Mouse (Mus musculus) lung, embryonic 16.5 days (tissue): ENCODE data around the gene Cfap126. TPM values are rescaled to one million over a fixed set of nuclear protein-coding genes. Genes with fewer than 3 reads are reported as not detected.

Experiments
- ATAC-seq: fragments of 200-750 bp; cut with Nextera tagmentation; 2 replicates; pipeline ENCODE4 v1.8.0; 2017; ENCODE audit warnings: low read depth, mild to moderate bottlenecking, moderate library complexity
- H3K27ac ChIP-seq: fragments of 300-500 bp; sonication (generic); 2 replicates; pipeline ENCODE4 v1.5.1; 2014; ENCODE audit warnings: mild to moderate bottlenecking, control low read depth, low read length
- H3K27me3 ChIP-seq: fragments of 300-500 bp; sonication (generic); 2 replicates; pipeline ENCODE4 v1.6.1; 2014; ENCODE audit warnings: low read depth, low read length, mixed read lengths; ENCODE audit not compliant: control insufficient read depth, insufficient read depth
- H3K36me3 ChIP-seq: fragments of 300-500 bp; sonication (generic); 2 replicates; pipeline ENCODE4 v1.6.1; 2014; ENCODE audit warnings: low read length; ENCODE audit not compliant: control insufficient read depth, insufficient read depth
- H3K4me1 ChIP-seq: fragments of 300-500 bp; sonication (generic); replicated peaks from 2 replicates; pipeline ENCODE4 v1.6.1; 2014; ENCODE audit warnings: low read length, mixed read lengths; ENCODE audit not compliant: control insufficient read depth, insufficient read depth
- H3K4me2 ChIP-seq: fragments of 300-500 bp; sonication (generic); 2 replicates; pipeline ENCODE4 v1.6.1; 2014; ENCODE audit warnings: low read depth, low read length, control low read depth
- H3K4me3 ChIP-seq: fragments of 300-500 bp; sonication (generic); 2 replicates; pipeline ENCODE4 v1.5.1; 2014; ENCODE audit warnings: mild to moderate bottlenecking, low read length, control low read depth
- H3K9ac ChIP-seq: fragments of 300-500 bp; sonication (generic); 2 replicates; pipeline ENCODE4 v1.6.1; 2014; ENCODE audit warnings: low read length, control low read depth
- H3K9me3 ChIP-seq: fragments of 300-500 bp; sonication (generic); 2 replicates; pipeline ENCODE4 v1.6.1; 2016; ENCODE audit warnings: low read length; ENCODE audit not compliant: control insufficient read depth
- WGBS: fragments of 180-500 bp; shearing (Covaris S2); extraction: QIAGEN DNeasy Blood & Tissue Kit; methylation state at CpG from one replicate; pipeline ENCODE4 v1.1.7; 2014; 5-methylcytosine and 5-hydroxymethylcytosine counted together
- polyA plus RNA-seq: library from polyadenylated mRNA; unstranded; fragments of >200 nt; fragmentation: Nextera tagmentation; extraction: Ambion mirVana; gene quantifications from 2 replicates; pipeline ENCODE4 v1.2.1, GENCODE M21; 2015

Gene Cfap126
- polyA plus RNA-seq, 1 experiment from 2014 or later: 15.7 TPM

DNA sequence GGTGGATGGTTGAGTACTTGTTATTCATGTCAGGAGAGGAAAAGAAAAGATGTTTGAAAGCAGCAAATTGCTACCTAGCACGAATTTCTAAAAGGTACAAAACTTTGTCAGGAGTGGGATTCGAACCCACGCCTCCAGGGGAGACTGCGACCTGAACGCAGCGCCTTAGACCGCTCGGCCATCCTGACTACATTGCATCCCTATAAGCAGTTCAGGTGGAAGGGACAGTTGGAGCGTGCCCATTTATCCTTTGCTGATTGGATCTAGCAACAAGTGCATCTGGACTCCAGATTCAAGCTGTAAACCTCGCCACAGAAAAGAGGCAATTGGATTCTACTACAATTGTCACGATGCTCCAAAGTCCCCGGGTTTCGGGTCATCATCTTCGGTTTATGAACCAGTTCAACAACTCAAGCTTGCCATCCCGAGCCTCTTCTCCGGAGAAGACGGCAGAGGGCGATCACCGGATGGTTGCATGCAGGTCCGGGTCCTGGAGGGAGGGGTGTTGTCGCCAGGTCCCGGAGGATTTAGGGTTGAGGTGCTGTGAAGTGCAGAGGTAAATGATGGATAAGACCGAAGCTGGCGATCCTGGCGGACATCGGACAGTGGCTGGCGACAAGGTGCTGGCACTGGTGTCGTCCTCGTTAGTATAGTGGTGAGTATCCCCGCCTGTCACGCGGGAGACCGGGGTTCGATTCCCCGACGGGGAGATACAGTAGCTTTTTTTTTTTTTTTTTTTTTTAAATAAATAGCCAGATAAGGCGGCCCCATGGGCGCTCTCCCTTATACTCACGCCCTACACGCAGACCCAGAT is 11.8 kb upstream of the Cfap126 start:
- H3K4me3 ChIP-seq: peak overlapping the region; percentile 80
- 0% methylated on average over 40 of the region's 40 CpGs for WGBS
- H3K4me2 ChIP-seq: peak overlapping the region; percentile 77
- H3K4me1 ChIP-seq: peaks cover 5% of the 10 kb centered on the region
- ATAC-seq: peak; percentile 87
- no peaks in the 10 kb centered on the region for H3K27me3 ChIP-seq
- peak overlapping the region; percentile 49 for H3K27ac ChIP-seq
- no peaks in the 10 kb centered on the region for H3K36me3 ChIP-seq
- H3K9me3 ChIP-seq: no peaks in the 10 kb centered on the region
- H3K9ac ChIP-seq: peak overlapping the region; percentile 68

DNA sequence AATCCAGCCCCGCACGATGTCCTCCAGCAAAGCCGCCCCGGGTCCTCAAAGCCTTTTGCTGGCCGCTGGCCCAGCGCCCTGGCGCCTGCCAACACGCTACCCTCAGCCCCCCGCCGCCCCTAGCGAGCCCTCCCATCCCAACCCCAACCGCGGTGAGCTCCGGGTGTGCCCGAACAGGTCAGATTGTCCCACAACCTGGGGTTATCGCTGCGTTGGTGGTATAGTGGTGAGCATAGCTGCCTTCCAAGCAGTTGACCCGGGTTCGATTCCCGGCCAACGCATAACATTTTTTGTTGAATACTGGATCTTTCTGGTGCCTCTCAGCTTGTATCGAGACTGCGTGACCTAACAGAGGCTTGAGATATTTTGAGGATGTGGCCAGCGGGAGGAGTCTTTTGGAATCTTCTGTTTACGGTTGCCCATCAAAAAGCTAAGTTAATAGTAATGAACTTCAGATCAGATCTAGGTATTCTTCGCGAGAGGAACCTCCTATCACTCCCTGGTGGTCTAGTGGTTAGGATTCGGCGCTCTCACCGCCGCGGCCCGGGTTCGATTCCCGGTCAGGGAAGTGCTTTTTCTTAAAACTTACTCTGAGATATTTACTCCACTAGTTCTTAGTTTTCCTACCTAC is 11.1 kb upstream of the Cfap126 start:
- H3K27me3 ChIP-seq: no peaks in the 10 kb centered on the region
- H3K9ac ChIP-seq: peak overlapping the region; percentile 68
- H3K4me3 ChIP-seq: peak overlapping the region; percentile 80
- H3K36me3 ChIP-seq: no peaks in the 10 kb centered on the region
- no peaks in the 10 kb centered on the region for H3K9me3 ChIP-seq
- peak overlapping the region; percentile 77 for H3K4me2 ChIP-seq
- under 1% methylated on average over 35 of the region's 35 CpGs for WGBS
- H3K27ac ChIP-seq: peak overlapping the region; percentile 49
- peak; percentile 93 for ATAC-seq
- peaks cover 4% of the 10 kb centered on the region for H3K4me1 ChIP-seq

DNA sequence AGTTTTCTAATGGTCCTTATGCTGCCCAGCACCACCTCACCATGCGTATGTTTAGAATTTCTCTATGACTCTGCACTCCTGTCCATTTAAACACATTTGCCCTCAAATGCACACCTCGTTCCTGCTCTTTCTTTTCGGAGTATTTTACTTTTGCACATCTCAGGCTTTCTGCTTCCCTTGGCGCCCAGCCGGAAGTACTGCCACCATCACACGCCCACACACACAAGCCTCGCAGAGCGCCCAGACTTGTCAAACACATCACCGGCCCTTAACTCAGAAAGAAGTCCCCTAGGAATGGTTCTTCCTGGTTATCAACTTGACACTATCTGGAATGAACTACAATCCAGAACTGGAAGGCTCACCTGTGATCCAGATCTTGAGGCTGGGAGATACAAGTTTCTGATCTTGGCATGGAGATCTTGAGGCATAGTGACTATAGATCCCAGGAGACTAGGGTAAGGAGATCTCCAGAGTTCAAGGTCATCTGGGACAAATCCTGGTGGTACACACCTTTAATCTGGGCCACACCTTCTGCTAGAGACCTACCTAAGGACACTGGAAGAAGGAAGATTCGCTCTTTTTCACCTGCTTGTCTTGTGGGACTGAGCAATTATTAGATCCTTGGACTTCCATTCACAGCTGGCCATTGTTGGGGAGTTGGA is 10.4 kb upstream of the Cfap126 start:
- peak; percentile 6; the same call in 1 of the 2 replicates for ATAC-seq
- Histone ChIP-seq H3K27ac (no peak overlapping the region), H3K4me2 (peak overlapping the region; percentile 77), H3K4me1 (peaks cover 4% of the 10 kb centered on the region), H3K9me3 (no peaks in the 10 kb centered on the region), H3K4me3 (peak overlapping the region; percentile 80), H3K27me3 (no peaks in the 10 kb centered on the region), H3K36me3 (no peaks in the 10 kb centered on the region), H3K9ac (no peak overlapping the region)
- 10% methylated on average over 10 of the region's 10 CpGs for WGBS

DNA sequence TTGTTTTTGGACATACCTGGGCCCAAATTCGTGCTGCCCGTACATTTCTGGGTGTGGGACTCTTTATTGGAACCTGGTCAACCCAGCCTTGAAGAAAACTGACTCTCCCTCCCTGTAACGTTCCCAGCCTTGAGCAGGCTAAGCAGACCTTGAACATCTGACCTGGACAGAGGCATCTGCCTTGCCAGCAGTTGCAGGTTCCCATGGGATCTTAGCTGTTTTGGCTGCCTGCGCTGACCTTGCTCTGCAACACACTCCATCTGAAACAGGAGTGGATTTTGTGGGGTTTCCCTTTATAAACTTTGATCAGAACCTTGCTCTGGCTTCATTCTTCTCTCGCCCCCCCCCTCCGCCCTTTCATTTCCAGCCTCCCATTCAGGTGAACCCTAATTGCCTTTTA is 8.5 kb upstream of the Cfap126 start:
- Histone ChIP-seq H3K27me3 (no peaks in the 10 kb centered on the region), H3K9ac (no peak overlapping the region), H3K4me1 (peaks cover 4% of the 10 kb centered on the region), H3K27ac (no peak overlapping the region), H3K36me3 (no peaks in the 10 kb centered on the region), H3K4me3 (no peak overlapping the region), H3K9me3 (no peaks in the 10 kb centered on the region), H3K4me2 (no peak overlapping the region)
- ATAC-seq: no peak
- 76% methylated on average over 6 of the region's 6 CpGs for WGBS

DNA sequence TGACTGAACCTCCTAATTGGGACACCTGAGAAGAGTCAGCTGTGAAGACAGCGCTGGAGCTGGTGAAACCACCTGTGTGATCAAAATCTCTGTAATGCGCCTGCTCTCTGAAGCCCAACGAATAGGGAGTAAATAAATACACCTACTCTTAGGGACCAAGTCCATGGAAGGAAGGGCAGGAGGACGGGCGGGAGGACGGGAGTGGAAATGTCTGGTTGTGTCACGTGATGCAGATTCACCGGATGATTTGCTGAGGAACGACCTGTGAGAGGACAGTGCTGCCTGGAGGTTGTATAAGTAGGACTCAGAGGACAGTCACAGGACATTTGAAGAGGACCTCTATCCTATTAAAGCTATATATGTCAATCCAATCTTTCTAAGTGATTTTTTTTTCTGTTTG is 4.1 kb upstream of the Cfap126 start:
- 40% methylated on average over 9 of the region's 9 CpGs for WGBS

DNA sequence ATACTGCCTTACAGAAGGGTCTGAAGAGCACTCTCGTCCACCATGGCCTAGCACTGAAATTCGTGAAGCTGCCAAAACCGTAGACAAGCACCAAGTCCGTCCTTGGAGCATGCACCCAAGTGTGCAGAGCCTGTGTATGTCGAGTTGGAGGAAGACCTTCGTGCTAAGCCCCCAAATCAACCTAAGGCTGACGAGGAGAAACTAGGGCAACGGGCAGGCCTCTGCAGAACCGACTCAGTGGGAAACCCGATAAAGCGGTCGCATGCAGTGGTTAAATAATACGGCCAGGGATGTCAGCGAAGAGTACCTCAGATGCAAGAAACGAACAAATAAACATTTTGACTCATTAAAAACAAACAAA is 3.1 kb upstream of the Cfap126 start:
- WGBS: 9% methylated on average over 15 of the region's 15 CpGs
- Histone ChIP-seq H3K36me3 (no peaks in the 10 kb centered on the region), H3K9ac (peak overlapping the region; percentile 67), H3K9me3 (no peaks in the 10 kb centered on the region), H3K4me1 (peaks cover 10% of the 10 kb centered on the region), H3K27me3 (no peaks in the 10 kb centered on the region), H3K4me3 (peak overlapping the region; percentile 58), H3K27ac (peak overlapping the region; percentile 36; the same call in 1 of the 2 replicates), H3K4me2 (peak overlapping the region; percentile 58)
- ATAC-seq: peak; percentile 29

More for the DNA sequence above, 4.1 kb upstream of the Cfap126 start:
- Histone ChIP-seq H3K36me3 (no peaks in the 10 kb centered on the region), H3K4me2 (no peak overlapping the region), H3K4me3 (no peak overlapping the region), H3K27me3 (no peaks in the 10 kb centered on the region), H3K9me3 (no peaks in the 10 kb centered on the region), H3K4me1 (peaks cover 10% of the 10 kb centered on the region), H3K9ac (no peak overlapping the region), H3K27ac (no peak overlapping the region)
- ATAC-seq: no peak

DNA sequence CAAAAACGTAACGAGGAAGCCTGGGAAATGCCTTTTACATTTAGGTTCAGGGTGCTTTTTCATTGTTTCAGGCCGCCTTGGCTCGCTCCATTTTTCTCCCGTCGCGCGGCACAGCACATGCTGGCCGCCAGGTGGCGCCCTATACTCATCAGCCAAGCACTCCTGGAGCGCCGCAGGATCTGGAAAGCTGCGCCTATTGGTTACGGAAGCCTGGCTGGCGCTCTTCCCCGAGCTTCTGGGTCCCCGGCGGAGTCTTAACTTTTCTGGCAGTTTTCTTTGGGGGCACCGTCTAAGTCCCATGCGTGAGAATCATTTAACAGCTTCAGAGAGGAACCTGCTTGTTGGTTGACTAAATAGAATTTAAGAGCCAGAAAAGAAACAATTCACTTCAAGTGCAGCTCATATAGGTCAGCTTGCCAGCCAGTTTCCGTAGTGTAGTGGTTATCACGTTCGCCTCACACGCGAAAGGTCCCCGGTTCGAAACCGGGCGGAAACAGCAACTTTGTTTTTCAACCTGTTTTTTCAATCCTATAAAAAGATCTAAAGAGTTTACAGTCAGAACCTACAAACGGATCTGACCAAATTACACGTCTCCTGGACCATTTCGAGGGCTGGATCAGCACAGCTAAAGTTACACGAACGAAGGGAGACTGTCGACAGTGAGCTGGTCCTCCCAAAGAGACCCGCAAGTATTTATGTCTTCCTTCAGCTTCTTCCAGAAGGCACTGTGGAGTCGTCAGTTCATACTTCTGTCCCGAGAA is 2.5 kb upstream of the Cfap126 start:
- ATAC-seq: peak; percentile 92
- Histone ChIP-seq H3K27ac (peak overlapping the region; percentile 70), H3K4me2 (peak overlapping the region; percentile 58), H3K9me3 (no peaks in the 10 kb centered on the region), H3K4me3 (peak overlapping the region; percentile 58), H3K4me1 (peaks cover 10% of the 10 kb centered on the region), H3K36me3 (no peaks in the 10 kb centered on the region), H3K27me3 (no peaks in the 10 kb centered on the region), H3K9ac (peak overlapping the region; percentile 67)
- under 1% methylated on average over 38 of the region's 38 CpGs for WGBS

DNA sequence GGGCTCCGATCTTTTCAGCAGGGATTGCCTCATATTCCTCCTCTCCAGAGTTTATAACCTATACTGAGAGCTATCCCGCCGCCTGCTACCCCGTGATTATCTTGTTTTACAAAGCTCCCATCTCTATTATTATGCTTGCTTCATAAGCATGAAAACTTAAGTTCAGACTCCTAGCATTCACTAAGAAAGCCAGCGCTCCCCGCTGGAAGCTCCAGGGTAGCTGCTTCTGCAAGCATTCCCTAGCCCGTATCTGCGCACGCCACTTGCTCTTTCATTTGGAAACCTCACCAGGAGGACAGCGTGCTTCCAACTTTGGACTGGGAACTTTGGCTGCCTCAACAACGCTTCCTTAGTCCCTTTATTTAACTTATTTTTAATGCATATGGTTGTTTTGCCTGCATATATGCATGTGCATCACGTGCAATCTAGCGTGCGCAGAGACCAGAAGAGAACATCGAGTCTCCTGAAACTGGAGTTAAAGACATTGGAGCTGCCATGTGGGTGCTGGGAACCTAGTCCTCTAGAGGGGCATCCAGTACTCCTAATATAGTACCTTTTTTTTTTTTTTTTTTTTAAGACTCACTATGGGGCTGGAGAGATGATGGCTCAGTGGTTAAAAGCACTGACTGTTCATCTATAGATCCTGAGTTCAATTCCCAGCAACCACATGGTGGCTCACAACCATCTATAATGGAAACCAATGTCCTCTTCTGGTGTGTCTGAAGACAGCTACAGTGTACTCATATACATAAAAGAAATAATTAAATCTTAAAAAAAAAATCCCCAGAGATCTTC is 1.7 kb upstream of the Cfap126 start:
- H3K4me3 ChIP-seq: peak overlapping the region; percentile 58
- H3K9me3 ChIP-seq: no peaks in the 10 kb centered on the region
- peak overlapping the region; percentile 58 for H3K4me2 ChIP-seq
- peak overlapping the region; percentile 53 for H3K9ac ChIP-seq
- peak; percentile 8; the same call in 1 of the 2 replicates for ATAC-seq
- 4% methylated on average over 15 of the region's 15 CpGs for WGBS
- H3K4me1 ChIP-seq: peaks cover 10% of the 10 kb centered on the region
- H3K27ac ChIP-seq: peak overlapping the region; percentile 70
- no peaks in the 10 kb centered on the region for H3K27me3 ChIP-seq
- H3K36me3 ChIP-seq: no peaks in the 10 kb centered on the region
